Mouse (Mus musculus) heart, adult 9 months (tissue): ENCODE results near the gene C1qbp.
A peak's percentile ranks its signal among the peaks of the same experiment; 100 is the strongest.

Experiments used
- DNase-seq, 2 experiments: peaks; one replicate each; pipeline ENCODE4 v3.0.0; 2022; ENCODE audit warnings: low spot score in 2 of 2

C1qbp gene

DNA sequence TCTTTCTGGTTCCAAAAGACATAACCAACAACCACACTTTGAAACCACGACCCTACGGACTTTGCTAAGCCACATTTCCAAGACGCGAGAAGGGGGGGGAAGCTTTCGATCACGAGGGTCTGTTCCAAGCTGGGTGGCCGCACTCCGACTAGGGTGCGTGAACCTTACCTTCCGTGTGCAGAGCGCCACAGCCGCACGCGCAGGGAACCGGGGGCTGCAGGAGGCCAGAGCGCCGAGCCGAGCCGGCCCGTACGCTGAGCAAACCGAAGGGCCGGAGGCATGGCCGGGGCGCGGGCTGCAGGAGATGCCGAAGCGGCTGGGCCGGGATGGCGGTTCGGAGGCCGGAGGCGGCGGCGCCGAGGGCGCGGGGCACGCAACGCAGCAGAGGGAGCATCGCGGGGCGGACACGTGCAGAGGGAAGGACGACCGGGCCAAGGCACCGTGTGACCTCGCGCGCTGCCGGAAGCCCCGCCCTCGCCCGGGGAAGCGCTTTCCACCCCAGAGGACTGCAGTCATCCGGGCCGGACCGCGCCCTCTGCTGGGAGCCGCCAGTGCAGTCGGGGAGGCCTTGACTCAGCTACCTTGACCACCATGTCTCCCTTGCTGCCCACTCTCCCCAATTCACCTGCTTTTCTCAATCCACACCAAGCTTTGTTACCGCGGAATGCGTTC, at the start of gene C1qbp:
Gene C1qbp, minus strand, starts transcription at position 470 of the 672 bp plus-strand sequence.
- peak; percentile 84 to 91 for DNase-seq

- DNase-seq = no peak
Measured at GRCm38 (mm10) chr11:71032070-71032469, 49.2 kb upstream of the C1qbp start.

DNA sequence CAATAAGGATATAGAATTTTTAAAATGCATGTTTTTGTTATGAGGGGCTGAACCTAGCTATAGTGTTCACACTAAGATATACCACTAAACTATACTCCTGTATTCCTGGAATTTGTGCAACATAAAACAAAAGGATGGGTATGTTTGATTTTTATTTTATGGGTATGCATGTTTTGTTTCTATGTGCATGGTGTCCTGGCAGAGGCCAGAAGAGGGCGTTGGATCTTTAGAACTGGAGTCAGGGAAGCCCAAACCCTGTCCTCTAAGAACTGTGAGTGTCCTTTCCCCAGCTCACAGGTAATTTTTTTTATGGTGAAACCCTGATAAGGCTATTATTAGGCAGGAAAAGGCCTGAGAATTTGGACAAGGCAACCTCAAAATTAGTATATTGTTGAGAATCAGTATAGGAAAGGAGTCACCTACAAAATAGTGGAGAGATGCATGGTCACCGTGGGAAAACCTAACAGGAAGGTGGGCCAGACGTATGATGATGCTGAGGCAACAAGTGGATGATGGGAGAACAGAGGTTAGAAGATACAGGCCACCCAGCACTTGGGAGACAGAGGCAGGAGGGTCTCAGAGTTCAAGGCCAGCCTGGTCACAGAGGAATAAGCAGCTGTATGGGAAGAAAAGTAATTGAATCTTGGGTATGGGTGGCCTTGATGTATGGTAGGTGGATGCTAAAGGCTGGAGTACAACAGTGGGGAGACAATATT, 46.7 kb upstream of the C1qbp start:
- no peak for DNase-seq

- no peak for DNase-seq
Measured at GRCm38 (mm10) chr11:71028280-71028679, 45.5 kb upstream of the C1qbp start.

GRCm38 (mm10) chr11:71019201-71020068, 36.6 kb upstream of the C1qbp start, which contains the start of the genes Mis12 and Derl2:
Mis12 (plus strand) TSS chr11:71019611.
Derl2 (minus strand) TSS chr11:71019841.
- peak; percentile 99 to 100 for DNase-seq

GRCm38 (mm10) chr11:71018416-71019200, 35.8 kb upstream of the C1qbp start:
- no peak for DNase-seq

- DNase-seq = no peak
Measured at GRCm38 (mm10) chr11:71017051-71017450, 34.2 kb upstream of the C1qbp start.

GRCm38 (mm10) chr11:71012743-71013142, 29.9 kb upstream of the C1qbp start:
- DNase-seq = peak; percentile 29 to 48

GRCm38 (mm10) chr11:71008321-71008720, 25.5 kb upstream of the C1qbp start:
- peak; percentile 61 to 72 for DNase-seq

GRCm38 (mm10) chr11:71007831-71008230, 25.0 kb upstream of the C1qbp start:
- no peak for DNase-seq

DNA sequence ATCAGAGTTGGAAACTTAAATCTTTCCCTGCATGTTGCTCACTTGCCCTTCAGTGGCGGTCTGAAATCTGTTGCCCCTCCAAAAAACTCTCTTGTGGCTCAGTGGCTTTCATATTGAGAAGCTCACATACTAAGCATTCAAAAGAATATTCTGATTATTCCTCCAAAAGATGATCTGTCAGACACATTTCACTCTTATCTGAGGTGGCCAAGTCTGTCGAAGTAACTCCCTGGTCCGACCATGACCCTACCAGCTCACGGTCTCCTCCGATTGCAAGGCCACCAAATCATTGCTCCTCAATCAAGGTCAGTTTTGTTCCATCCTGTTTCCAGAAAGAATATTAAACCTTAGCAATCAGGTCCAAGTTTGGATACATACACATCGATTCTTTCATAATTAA, 24.2 kb upstream of the C1qbp start:
- no peak for DNase-seq

- no peak for DNase-seq
Measured at GRCm38 (mm10) chr11:71005046-71005445, 22.2 kb upstream of the C1qbp start.

DNA sequence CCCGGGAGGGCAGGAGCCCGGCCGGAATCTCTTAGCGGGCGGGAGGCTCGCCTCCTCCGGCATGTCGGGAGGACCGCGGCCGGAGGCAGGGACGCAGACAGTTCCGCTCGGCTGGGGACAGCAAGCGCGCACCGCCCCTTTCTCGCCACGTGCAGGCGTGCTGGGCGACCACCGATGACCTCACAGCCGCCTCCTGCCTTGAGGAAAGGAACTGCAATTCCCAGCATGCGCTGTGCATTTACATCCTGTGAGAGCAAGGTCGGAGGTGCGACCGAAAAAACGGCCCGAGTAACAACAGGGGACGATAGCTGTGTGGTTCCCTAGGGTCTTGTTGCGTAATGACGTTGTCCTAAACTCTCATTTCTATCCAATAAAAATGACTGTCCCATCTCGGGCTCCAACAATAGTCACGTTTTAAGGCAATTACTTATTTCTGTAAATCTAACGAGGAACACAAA, 21.5 kb upstream of the C1qbp start, which contains the start of gene Dhx33:
Gene Dhx33, minus strand, starts transcription at position 122 of the 458 bp plus-strand sequence.
- DNase-seq = peak; percentile 97 to 98

- DNase-seq = no peak
Measured at GRCm38 (mm10) chr11:71003611-71004315, 20.9 kb upstream of the C1qbp start.

DNA sequence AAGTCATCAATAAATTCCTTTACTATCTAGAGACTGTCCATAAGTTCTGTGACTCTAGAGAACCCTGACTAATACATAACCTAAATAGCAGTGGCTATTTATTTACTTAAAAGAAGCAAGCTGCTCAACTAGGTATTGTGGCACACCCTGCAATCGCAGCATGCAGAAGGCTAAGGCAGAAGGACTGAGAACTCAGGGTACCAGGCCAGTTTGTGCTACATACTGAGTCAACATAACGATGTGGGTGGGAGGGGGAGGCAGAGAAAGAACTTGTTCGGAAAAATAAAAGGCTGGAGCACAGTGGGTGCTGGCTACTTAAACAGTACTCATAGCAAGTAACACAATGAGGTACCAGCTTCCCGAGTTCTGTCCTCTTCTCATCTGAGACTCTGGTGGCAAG, 18.3 kb upstream of the C1qbp start:
- DNase-seq = no peak

GRCm38 (mm10) chr11:70982030-70982429, 796 bp downstream of the C1qbp start:
- no peak for DNase-seq

DNA sequence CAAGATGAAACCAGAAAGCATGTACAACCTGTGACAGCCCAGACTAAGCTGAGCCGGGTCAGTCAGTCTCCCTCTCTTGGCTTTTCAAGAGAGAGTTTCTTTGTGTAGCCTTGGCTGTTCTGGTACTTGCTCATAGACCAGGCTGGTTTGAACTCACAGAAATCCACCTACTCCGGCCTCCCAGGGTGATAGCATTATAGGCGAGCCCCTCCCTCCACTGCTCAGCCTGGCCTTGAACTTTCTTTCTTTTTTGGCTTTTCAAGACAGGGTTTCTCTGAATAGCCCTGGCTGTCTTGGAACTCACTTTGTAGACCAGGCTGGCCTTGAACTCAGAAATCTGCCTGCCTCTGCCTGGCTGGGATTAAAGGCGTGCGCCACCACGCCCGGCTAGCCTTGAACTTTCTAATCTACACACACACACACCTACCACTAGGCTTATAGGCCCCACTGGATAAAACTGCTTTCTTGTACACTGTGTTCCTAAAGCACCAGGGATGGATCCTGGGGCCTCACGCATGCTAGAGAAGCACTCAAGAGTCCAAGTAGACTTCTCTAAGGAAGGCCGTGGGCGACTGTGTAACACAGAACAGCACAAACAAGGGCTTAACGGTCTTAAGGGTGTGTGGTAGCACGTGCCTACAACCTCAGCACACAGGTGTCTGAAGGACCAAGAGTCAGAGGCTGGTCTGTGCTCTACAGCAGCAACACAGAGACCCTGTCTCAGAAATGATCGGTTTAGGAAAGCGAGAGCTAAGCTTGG, 1.9 kb downstream of the C1qbp start:
- DNase-seq = no peak

DNA sequence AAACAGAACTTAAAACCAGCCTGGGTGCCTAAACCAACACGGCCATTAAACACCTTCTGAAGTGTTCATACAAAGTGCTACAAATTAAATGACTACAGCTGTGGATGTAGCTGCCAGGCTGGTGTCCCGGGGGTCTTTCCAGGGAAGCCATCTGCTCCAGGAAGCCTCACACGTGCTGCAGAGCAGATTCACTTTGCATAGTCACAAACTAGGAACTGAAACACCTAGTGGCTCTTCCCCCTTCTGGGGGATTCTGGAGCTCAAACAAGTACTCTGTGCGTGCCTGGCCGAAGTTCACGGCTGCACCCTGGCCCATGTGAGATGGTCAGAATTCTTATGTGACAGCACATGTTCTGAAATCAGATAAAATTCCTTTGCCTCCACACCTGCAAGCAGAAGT, 2.6 kb downstream of the C1qbp start:
- no peak for DNase-seq

DNA sequence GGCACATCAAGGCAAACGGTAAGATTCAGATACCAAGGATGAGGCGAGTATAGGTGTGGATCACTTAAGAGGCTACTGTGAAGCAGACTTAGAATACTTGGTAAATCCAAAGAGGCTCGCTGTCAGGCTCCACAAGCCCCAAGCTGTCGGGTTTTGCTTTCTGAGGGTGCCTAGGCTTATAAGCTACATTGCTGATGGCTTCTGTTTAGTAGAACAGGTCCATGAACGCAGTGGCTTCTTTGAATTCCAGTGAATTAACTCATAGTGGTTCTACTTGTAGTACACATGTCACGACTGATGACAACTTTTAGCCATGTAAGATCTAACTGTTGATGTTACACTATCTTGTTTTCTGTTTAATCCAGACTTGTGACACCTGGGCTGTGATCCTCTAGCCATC, 5.5 kb downstream of the C1qbp start:
- no peak for DNase-seq

DNA sequence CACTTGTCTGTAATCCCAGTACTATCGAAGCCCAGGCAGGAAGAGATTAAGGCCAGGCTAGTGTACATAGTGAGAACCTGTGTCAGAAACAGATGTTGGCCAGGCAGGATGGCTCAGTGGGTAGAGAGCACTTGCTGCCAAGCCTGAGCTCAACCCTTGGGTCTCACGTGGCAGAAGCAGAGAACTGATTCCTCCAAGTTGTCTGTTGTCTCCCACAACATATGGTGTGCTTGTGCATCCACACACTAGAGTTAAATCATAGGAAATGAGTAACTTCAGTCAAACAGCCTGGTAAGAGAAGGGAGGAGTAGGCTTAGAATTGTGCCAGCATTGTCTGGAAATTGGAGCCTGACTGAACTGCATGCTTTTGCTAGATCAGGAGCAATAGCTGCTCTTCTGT, 7.6 kb downstream of the C1qbp start:
- no peak for DNase-seq
